Mouse (Mus musculus): ENCODE results near the gene Pola2. TPM values are rescaled to one million over a fixed set of nuclear protein-coding genes. Genes with fewer than 3 reads are reported as not detected.
A peak's percentile ranks its signal among the peaks of the same experiment; 100 is the strongest.

Pola2 gene
- 1 to 10 TPM; 3.8 to 5.6 TPM for total RNA-seq (2021)

DNA sequence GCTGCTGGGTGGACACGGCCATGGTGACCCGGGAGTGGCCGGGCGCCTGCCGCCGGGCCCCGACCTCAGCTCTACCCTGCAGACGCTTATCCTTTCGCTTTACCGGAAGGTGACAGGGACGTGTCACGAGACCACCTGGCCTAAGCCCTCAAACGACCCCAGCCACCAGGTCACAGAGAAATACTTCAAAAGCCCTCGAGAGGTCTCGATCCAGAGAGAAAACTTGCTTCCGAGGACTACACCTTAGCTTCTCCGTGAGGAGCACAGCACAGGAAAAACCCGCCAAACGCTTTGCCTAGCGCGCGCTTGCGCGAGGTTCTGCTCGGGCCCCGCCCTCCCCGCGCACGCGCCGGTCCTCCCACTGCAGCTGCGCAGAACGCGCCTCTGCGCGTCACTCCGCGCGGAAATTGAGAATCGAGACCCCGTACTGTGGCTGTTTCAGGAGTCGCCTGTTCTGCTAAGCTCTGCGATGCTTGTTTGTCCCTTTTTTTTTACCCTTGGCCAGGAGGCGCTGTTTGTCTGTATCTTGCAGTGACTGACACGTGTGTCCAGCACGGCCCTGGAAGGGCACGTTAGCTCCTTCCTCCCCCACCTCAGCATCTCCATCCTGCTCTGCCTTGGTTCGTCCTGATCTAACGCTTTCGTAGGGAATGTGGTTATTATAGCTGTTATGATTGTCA is at the start of gene Pola2:
Gene Pola2, minus strand, starts transcription at position 320 of the 680 bp plus-strand sequence.
- DNase-seq (ENCODE audit: low spot score in 2 of 2), result peak; percentile 89
- intact Hi-C loops (cut with DNase I), result loop anchor here (1.0 to 2.0 kb wide), 2 partner anchors 54 to 83 kb away; partner anchors contain the start of gene Syvn1

DNA sequence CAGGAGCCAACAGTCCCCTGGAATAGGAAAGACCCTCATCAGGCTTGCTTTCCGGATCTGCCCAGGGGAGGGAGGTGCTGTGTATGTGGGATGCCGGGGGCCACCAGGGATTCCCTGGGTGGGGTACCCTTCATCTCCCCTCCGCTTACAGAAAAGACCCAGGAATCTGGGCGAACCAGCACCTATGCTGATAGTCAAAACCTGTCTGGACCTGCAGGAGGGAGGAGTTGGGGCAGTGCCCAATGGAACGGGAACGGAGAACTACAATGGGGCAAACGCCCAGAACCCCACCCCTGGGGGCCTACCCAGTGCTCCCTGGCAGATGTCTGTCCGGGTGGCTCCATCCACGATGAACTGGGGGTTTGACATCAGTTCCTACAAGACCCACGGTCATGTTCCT is 49.7 kb upstream of the Pola2 start:
- no peak for DNase-seq (ENCODE audit: low spot score in 2 of 2)
- intact Hi-C loops (cut with DNase I), result loop anchor here (2.0 kb wide), 1 partner anchor 89 kb away; the partner anchor contains the start of gene Cdc42ep2

GRCm38 (mm10) chr19:6009137-6009536 is 45.1 kb upstream of the Pola2 start:
- no peak for DNase-seq (ENCODE audit: low spot score in 2 of 2)
- intact Hi-C loops (cut with DNase I), result no loop called here

GRCm38 (mm10) chr19:6007013-6007412 is 43.0 kb upstream of the Pola2 start:
- no peak for DNase-seq (ENCODE audit: low spot score in 2 of 2)
- intact Hi-C loops (cut with DNase I), result no loop called here

DNA sequence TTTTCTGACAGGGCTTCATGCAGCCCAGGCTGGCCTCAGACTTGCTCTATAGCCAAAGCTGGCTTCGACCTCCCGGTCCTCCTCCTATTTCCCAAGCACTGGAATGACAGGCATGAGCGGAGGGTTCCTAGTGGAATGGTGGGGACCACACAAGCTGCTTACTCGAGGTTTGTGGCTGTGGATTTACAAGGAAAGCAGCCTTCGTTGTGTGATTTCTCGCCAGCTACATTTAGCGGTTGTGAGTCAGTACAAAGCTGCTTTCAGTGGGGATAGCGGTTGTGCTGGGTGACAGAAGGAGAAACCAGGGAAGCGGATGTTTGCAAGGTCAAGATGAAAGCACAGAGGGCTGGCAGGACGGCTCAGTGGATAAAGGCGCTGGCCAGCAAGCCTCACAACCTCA is 41.5 kb upstream of the Pola2 start:
- no peak for DNase-seq (ENCODE audit: low spot score in 2 of 2)
- intact Hi-C loops (cut with DNase I), result no loop called here

DNA sequence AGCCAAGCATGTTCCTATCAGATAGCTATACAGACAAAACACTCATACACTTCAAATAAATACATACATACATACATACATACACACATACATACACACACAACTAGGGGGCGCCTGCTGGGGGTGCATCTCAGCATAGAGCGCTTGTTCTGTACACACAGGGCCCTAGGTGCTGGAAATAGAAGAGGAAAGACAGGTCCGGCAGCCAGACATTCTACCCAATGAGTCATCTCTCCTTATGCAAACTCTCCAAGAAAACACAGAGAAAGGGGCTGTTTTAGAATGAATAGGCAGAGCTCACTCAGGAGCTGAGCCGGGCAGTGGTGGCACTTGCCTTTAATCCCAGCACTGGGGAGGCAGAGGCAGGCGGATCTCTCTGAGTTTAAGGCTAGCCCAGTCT is 36.0 kb upstream of the Pola2 start:
- intact Hi-C loops (cut with DNase I), result no loop called here
- peak in 1 of 2 experiments; percentile 12 for DNase-seq (ENCODE audit: low spot score in 2 of 2)

DNA sequence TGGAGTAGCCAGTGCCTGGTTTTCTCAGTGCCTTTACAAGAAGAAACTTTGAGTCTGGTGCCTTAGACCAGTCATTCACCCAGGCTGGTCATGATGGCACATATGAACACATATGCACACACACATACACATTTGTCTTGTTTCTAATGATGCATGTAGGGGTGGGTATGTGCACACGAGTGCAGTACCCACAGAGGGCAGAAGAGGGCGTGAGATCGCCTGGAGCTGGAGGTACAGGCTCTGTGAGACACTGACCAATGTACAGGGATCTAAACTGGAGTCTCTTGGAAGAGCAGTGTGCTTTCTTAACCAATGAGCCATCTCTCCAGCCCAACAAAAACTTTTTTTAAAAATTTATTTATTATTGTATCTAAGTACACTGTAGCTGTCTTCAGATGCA is 34.2 kb upstream of the Pola2 start:
- intact Hi-C loops (cut with DNase I), result no loop called here
- no peak for DNase-seq (ENCODE audit: low spot score in 2 of 2)

DNA sequence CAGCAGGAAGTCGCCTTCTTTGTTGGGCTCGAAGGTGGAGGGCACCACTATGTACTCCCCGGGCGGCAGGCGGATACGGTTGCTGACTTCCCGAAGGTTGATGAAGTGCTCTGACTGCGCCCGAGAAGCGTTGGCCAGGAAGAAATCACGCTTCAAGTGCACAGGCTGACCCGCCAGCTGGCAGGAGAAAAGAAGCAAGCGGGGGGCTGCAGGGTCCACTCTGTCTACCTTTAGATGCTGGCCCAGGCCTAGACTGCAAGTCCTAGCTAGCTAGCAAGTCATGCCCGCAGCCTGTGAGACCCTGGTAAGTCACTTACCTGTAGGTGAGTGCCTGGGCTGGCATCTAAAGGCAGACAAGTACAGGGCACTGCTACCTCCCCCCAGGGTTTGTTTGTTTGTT is 30.7 kb upstream of the Pola2 start:
- no peak for DNase-seq (ENCODE audit: low spot score in 2 of 2)
- intact Hi-C loops (cut with DNase I), result no loop called here

DNA sequence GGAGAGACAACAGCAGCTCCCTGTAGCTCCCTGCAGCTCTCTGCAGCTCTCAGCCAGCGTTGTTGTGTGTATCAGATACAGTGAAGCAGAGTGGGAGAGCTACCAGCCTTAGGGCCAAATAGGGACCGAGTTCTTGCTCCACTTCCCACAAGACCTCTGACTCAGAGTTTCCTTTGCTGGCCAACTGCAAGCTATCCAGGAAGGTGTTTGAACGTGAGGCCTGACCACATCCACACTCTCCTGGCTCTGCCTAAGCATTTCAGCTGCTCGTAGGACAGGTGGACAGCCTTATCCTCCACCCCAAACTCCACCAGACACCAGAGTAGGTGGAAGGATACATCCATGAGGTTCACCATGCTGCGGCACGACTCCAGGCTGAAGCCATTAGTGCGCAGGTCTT is 28.0 kb upstream of the Pola2 start:
- DNase-seq (ENCODE audit: low spot score in 2 of 2), result no peak
- intact Hi-C loops (cut with DNase I), result no loop called here

GRCm38 (mm10) chr19:5991467-5991866 is 27.5 kb upstream of the Pola2 start:
- intact Hi-C loops (cut with DNase I), result no loop called here
- DNase-seq (ENCODE audit: low spot score in 2 of 2), result no peak

DNA sequence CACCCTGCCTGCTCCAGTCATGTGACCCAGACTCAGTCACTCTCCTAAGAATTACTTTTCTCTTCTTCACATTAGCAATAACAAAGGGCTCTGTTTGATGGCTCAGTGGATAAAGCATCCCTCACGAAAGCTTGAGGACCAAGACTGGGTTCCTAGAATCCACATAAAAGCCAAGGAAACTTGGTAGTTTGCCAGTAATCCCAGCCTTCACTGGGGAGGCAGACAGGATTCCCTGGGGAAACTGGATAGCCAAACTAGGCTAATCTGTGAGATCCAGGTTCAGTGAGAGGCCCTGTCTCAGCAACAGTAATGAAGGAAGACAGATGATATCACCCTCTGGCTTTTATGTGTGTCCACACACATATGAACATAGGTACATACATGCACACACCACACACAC is 26.9 kb upstream of the Pola2 start:
- no peak for DNase-seq (ENCODE audit: low spot score in 2 of 2)
- intact Hi-C loops (cut with DNase I), result no loop called here

DNA sequence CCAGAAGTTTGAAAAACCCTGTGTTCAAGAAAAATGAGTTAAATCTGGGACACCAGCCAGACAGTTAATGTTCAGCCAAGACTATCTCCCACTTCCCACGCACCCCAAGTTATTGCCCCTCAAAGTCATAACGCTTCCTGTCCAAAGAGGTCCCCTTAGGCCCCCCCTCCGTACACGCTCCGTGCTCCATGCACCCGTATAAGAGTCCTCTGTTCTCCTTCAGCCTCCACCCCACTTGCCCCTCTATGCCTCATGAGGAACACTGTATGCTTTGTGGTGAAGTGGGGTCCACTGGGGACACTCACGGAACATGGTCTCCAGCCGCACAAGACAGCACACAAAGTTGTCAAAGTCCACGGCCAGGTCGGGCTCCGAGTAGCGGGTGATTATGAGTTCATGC is 26.0 kb upstream of the Pola2 start:
- intact Hi-C loops (cut with DNase I), result no loop called here
- DNase-seq (ENCODE audit: low spot score in 2 of 2), result no peak

GRCm38 (mm10) chr19:5989585-5989984 is 25.6 kb upstream of the Pola2 start:
- intact Hi-C loops (cut with DNase I), result no loop called here
- no peak for DNase-seq (ENCODE audit: low spot score in 2 of 2)

- intact Hi-C loops (cut with DNase I), result no loop called here
- DNase-seq (ENCODE audit: low spot score in 2 of 2), result peak; percentile 24 to 38
Observed at GRCm38 (mm10) chr19:5988815-5989452, 24.9 kb upstream of the Pola2 start.

DNA sequence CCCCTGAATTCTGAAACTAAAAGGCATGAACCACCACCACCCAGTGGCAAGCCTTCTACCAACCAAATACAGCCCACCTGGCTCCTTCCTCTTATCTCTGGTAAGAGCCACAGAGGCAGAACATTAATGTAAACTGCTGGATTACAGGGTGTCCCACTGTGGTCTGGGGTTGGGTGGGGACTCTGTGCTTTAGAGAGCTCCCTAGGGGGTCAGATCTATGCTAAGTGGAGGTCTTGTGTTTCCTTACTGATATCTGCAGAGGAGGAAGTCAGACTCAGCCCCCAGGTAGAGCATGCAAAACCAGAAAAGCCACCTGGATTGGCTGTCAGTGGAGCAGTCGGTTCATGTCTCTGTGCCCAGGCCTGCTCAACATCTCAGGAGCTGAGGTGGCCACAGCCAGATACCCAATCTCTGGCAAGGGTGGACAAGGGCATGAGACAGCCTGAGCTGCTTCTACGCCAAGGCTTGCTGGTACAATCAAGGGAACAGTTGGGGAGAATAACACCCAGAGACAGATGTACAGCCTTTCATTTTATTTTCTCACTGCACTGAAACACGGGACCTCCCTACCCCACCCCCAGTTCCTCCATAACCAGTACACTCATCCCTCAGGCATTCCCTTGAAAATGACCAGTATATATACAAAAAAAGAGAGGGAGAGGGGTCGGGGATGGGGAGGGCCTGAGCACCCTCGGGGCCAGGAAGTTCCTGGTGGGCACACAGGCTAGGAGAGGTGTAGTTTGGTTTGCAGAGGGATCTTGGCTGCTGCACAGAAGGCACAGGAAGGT is 24.2 kb upstream of the Pola2 start:
- intact Hi-C loops (cut with DNase I), result no loop called here
- no peak for DNase-seq (ENCODE audit: low spot score in 2 of 2)

- no peak for DNase-seq (ENCODE audit: low spot score in 2 of 2)
Observed at GRCm38 (mm10) chr19:5986043-5986442, 22.0 kb upstream of the Pola2 start, which contains the start of gene Slc22a20. Gene Slc22a20, minus strand, starts transcription at chr19:5986143.

GRCm38 (mm10) chr19:5980477-5980876 is 16.5 kb upstream of the Pola2 start:
- intact Hi-C loops (cut with DNase I), result no loop called here
- no peak for DNase-seq (ENCODE audit: low spot score in 2 of 2)

More at GRCm38 (mm10) chr19:5986043-5986442, 22.0 kb upstream of the Pola2 start, which contains the start of gene Slc22a20:
- intact Hi-C loops (cut with DNase I), result no loop called here

GRCm38 (mm10) chr19:5977717-5978116 is 13.7 kb upstream of the Pola2 start:
- intact Hi-C loops (cut with DNase I), result no loop called here
- no peak for DNase-seq (ENCODE audit: low spot score in 2 of 2)

DNA sequence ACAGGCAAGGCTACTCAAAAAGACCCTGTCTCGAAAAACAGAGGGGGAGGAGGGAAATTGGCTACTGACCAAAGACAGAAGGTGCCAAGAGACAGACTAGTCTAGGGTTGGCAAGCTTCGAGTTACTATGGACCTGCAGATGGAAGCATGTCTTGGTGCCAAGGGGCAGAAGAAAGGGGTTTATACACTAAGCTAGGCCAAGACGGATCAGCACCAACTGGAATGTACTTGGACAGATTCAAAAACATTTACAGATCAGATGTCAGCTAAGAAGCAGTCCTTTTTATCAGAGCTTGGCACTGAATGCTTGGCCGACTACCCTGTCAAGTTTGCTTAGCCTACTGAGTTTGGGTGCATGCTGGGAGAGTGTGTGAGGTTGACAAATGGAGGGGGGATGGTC is 11.7 kb upstream of the Pola2 start:
- peak; percentile 23 to 47 for DNase-seq (ENCODE audit: low spot score in 2 of 2)
- intact Hi-C loops (cut with DNase I), result no loop called here

GRCm38 (mm10) chr19:5975112-5975511 is 11.1 kb upstream of the Pola2 start:
- DNase-seq (ENCODE audit: low spot score in 2 of 2), result no peak
- intact Hi-C loops (cut with DNase I), result no loop called here

Measured in left cerebral cortex, postnatal 25 days (tissue).